ENCODE assay signal across 9 mouse cellular contexts in genomic region chr13:40853842-40854241, GRCm38 (mm10). TPM values are rescaled to one million over a fixed set of nuclear protein-coding genes. Genes with fewer than 3 reads are reported as not detected.
DNase-seq lines count a peak whose midpoint lies in the region; ATAC-seq and TF ChIP-seq lines count a peak whose summit lies in the region.
"Had no signal": no experiment of that assay in that cellular context is flagged by ENCODE, and none has a peak within 500 bp of the region (broad histone marks: within the 10 kb centered on the region; RNA-seq: fewer than 3 reads in every experiment).

No protein-coding gene starts in this region.

- no peaks in the 10 kb centered on the region for H3K9me3 ChIP-seq in kidney, embryonic 14.5 days (ENCODE audit: control insufficient read depth, low read length)
- no peaks in the 10 kb centered on the region for H3K9me3 ChIP-seq in embryonic facial prominence, embryonic 14.5 days (ENCODE audit: control insufficient read depth, low read length)
- H3K9me3 ChIP-seq in limb, embryonic 10.5 days (replicated peaks), result no peaks in the 10 kb centered on the region
- H3K9me3 ChIP-seq in midbrain, postnatal 0 days (ENCODE audit: low read length), result no peaks in the 10 kb centered on the region

- H3K27me3 ChIP-seq in kidney, embryonic 14.5 days (ENCODE audit: control insufficient read depth, insufficient read depth, low read length), result no peaks in the 10 kb centered on the region
- H3K27me3 ChIP-seq in embryonic facial prominence, embryonic 14.5 days (replicated peaks; ENCODE audit: control insufficient read depth, insufficient read depth, low read length), result no peaks in the 10 kb centered on the region
- no peaks in the 10 kb centered on the region for H3K27me3 ChIP-seq in limb, embryonic 10.5 days (ENCODE audit: low read depth, poor library complexity, severe bottlenecking)
- no peaks in the 10 kb centered on the region for H3K27me3 ChIP-seq in midbrain, postnatal 0 days (ENCODE audit: insufficient read depth, low read length)

- H3K9ac ChIP-seq in kidney, embryonic 14.5 days (ENCODE audit: low read depth, low read length), result peak overlapping the region; percentile 44; the same call in 1 of the 2 replicates
- no peak overlapping the region for H3K9ac ChIP-seq in embryonic facial prominence, embryonic 14.5 days (ENCODE audit: low read depth, low read length)
- H3K9ac ChIP-seq in midbrain, postnatal 0 days (replicated peaks; ENCODE audit: low read length, poor library complexity, severe bottlenecking), result no peak overlapping the region

- 84% methylated on average over 4 of the region's 4 CpGs for WGBS in kidney, embryonic 14.5 days
- 84% methylated on average over 4 of the region's 4 CpGs for WGBS in embryonic facial prominence, embryonic 14.5 days
- 90% methylated on average over 4 of the region's 4 CpGs for WGBS in limb, embryonic 10.5 days
- WGBS in midbrain, postnatal 0 days, result 94% methylated on average over 4 of the region's 4 CpGs

- no peaks in the 10 kb centered on the region for H3K36me3 ChIP-seq in kidney, embryonic 14.5 days (ENCODE audit: control insufficient read depth, insufficient read depth, low read length)
- no peaks in the 10 kb centered on the region for H3K36me3 ChIP-seq in embryonic facial prominence, embryonic 14.5 days (ENCODE audit: control insufficient read depth, insufficient read depth, low read length)
- H3K36me3 ChIP-seq in limb, embryonic 10.5 days, result no peaks in the 10 kb centered on the region
- H3K36me3 ChIP-seq in midbrain, postnatal 0 days (ENCODE audit: insufficient read depth, low read length), result no peaks in the 10 kb centered on the region

- H3K27ac ChIP-seq in kidney, embryonic 14.5 days (ENCODE audit: low read depth, low read length), result no peak overlapping the region
- H3K27ac ChIP-seq in embryonic facial prominence, embryonic 14.5 days (replicated peaks; ENCODE audit: low read depth, low read length), result no peak overlapping the region
- H3K27ac ChIP-seq in limb, embryonic 10.5 days, result no peak overlapping the region
- no peak overlapping the region for H3K27ac ChIP-seq in midbrain, postnatal 0 days (ENCODE audit: low read depth, low read length)

- no peak for ATAC-seq in kidney, embryonic 14.5 days (ENCODE audit: low FRiP score, low TSS enrichment)
- no peak for ATAC-seq in embryonic facial prominence, embryonic 14.5 days (ENCODE audit: low read depth)
- ATAC-seq in midbrain, postnatal 0 days (ENCODE audit: low FRiP score), result no peak

- H3K4me2 ChIP-seq in kidney, embryonic 14.5 days (replicated peaks; ENCODE audit: low read depth, low read length), result peak overlapping the region; percentile 68
- peak overlapping the region; percentile 67 for H3K4me2 ChIP-seq in embryonic facial prominence, embryonic 14.5 days (ENCODE audit: low read depth, low read length)
- H3K4me2 ChIP-seq in midbrain, postnatal 0 days (ENCODE audit: low read depth, low read length, poor library complexity, severe bottlenecking), result peak overlapping the region; percentile 66

- 0 out of 2 replicates have a peak overlapping the region, but pooled peaks have one; percentile 42 for H3K4me3 ChIP-seq in kidney, embryonic 14.5 days (ENCODE audit: low read length)
- H3K4me3 ChIP-seq in embryonic facial prominence, embryonic 14.5 days (ENCODE audit: low read depth, low read length), result no peak overlapping the region
- H3K4me3 ChIP-seq in limb, embryonic 10.5 days, result peak overlapping the region; percentile 52; the same call in 1 of the 2 replicates
- peak overlapping the region; percentile 40; the same call in 1 of the 2 replicates for H3K4me3 ChIP-seq in midbrain, postnatal 0 days (ENCODE audit: low read depth, low read length)

- no peak for TF ChIP-seq CTCF in midbrain, postnatal 0 days (IDR thresholded peaks at IDR 0.05)

- DNase-seq in kidney, postnatal 14 days, result no peak
- DNase-seq in embryonic facial prominence, embryonic 14.5 days (ENCODE audit: low spot score), result no peak
- DNase-seq in limb, embryonic 10.5 days (ENCODE audit: low spot score), result no peak
- DNase-seq in midbrain, postnatal 0 days (ENCODE audit: low spot score), result no peak
- no peak for DNase-seq in right cerebral cortex, postnatal 4 days
- DNase-seq in thymus, postnatal 14 days, result no peak
- DNase-seq in left cerebral cortex, postnatal 25 days (ENCODE audit: low spot score in 2 of 2), result no peak
- DNase-seq: cerebellum, adult 9-10 months had no signal

- intact Hi-C loops in left cerebral cortex, postnatal 25 days (cut with DNase I), result no loop called here

- peaks cover 18% of the 10 kb centered on the region for H3K4me1 ChIP-seq in kidney, embryonic 14.5 days (ENCODE audit: control insufficient read depth, insufficient read depth, low read length)
- H3K4me1 ChIP-seq in embryonic facial prominence, embryonic 14.5 days (ENCODE audit: control insufficient read depth, insufficient read depth, low read length), result no peaks in the 10 kb centered on the region; the same call in 1 of the 2 replicates
- H3K4me1 ChIP-seq in limb, embryonic 10.5 days, result peaks cover 12% of the 10 kb centered on the region
- H3K4me1 ChIP-seq in midbrain, postnatal 0 days (ENCODE audit: insufficient read depth, low read length), result no peaks in the 10 kb centered on the region

RNA-seq across cellular contexts. Expression of gene Gcnt2, which starts 5.7 kb away (rescaled TPM):
- 3.4 and 6.9 TPM in 2 replicates for polyA plus RNA-seq in kidney, embryonic 14.5 days (2014; fragmentation: Nextera tagmentation; extraction: Ambion mirVana)
- polyA plus RNA-seq in embryonic facial prominence, embryonic 14.5 days (2014; fragmentation: Nextera tagmentation; extraction: Ambion mirVana), result 6.0 and 6.2 TPM in 2 replicates
- polyA plus RNA-seq in limb, embryonic 10.5 days (2016; fragmentation: Nextera tagmentation; extraction: Ambion mirVana), result 1.9 and 2.2 TPM in 2 replicates
- total RNA-seq in midbrain, postnatal 0 days (2014; rRNA removed), result 6.4 and 10.2 TPM in 2 replicates
- 2.4 and 2.9 TPM in 2 replicates for polyA plus RNA-seq in midbrain, postnatal 0 days (2015; fragmentation: Nextera tagmentation; extraction: Ambion mirVana)
- 10 to 100 TPM; 17.3 to 17.7 TPM for total RNA-seq in left cerebral cortex, postnatal 25 days (2021)
